24 mouse cellular contexts compared by ENCODE assay signal in the genomic region with DNA sequence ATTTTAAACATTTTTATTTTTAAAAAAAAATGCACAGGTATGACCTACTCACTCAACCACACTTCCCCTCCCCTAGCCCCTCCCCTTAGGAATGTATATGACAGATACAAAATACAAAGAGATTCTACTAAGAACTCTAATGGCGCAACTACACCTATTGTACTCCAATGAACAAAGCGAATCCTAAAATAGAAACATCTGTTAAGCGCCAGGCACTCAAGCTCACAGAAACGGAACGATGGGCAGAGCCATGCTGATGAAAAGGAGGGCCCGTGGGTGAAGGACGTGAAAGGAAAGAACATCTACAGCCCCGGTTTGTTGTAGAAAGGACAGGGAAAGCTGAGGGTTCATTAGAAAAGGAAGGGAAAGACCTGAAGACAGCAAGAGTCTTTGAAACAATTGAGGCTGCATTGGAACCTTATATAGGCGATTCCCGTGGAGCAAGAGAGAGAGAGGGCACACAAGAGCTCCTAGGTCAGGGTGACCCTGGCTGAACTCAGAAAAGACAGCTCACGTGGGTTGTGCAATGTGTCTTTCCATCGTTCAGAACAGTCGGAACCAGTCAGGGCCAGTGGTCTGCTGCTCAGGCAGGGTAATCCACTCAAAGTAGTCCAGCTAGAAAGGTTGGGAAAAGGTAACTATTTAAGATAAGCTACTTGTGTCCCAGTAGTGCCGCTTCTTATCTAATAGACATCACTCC. TPM values are rescaled to one million over a fixed set of nuclear protein-coding genes. Genes with fewer than 3 reads are reported as not detected.
A peak's percentile ranks its signal among the peaks of the same experiment; 100 is the strongest.
DNase-seq lines count a peak whose midpoint lies in the region; ATAC-seq and TF ChIP-seq lines count a peak whose summit lies in the region.
"Had no signal": no experiment of that assay in that cellular context is flagged by ENCODE, and none has a peak within 500 bp of the region (broad histone marks: within the 10 kb centered on the region; RNA-seq: fewer than 3 reads in every experiment).

No protein-coding gene starts in this region.

- TF ChIP-seq EP300 in ES-Bruce4 (IDR thresholded peaks at IDR 0.05; ENCODE audit: insufficient read depth, low read depth, low read length) = 0 out of 2 replicates have a peak, but pooled peaks have one; percentile 18

- no peak for DNase-seq in heart, postnatal 4 days
- DNase-seq in heart, embryonic 10.5 days (ENCODE audit: low spot score) = no peak
- peak; percentile 91 for DNase-seq in ZHBTc4 (ENCODE audit: low read depth, low spot score)
- no peak for DNase-seq in urinary bladder, postnatal 36 days (ENCODE audit: low spot score in 2 of 2)
- DNase-seq: adrenal gland, adult 2 months; adrenal gland, postnatal 25 days; cerebellum, adult 18-20 months; cerebellum, adult 9-11 months; cerebellum, postnatal 36 days; forebrain, postnatal 0 days; gastrocnemius, postnatal 14 days; kidney, adult 18-20 months had no signal

- H3K36me3 ChIP-seq in heart, embryonic 11.5 days (ENCODE audit: control insufficient read depth, insufficient read depth, low read length) = no peaks in the 10 kb centered on the region
- no peaks in the 10 kb centered on the region for H3K36me3 ChIP-seq in heart, embryonic 15.5 days
- no peaks in the 10 kb centered on the region for H3K36me3 ChIP-seq in heart, embryonic 10.5 days
- H3K36me3 ChIP-seq in ES-Bruce4 (ENCODE audit: control insufficient read depth, insufficient read depth, low read length, poor library complexity, severe bottlenecking) = 0 out of 2 replicates have a peak, but pooled peaks cover 2% of the 10 kb centered on the region
- H3K36me3 ChIP-seq: embryonic facial prominence, embryonic 13.5 days; intestine, embryonic 15.5 days had no signal

- H3K4me1 ChIP-seq in heart, embryonic 11.5 days (ENCODE audit: control insufficient read depth, insufficient read depth, low read length) = no peaks in the 10 kb centered on the region
- 0 out of 2 replicates have a peak, but pooled peaks cover 3% of the 10 kb centered on the region for H3K4me1 ChIP-seq in heart, embryonic 15.5 days (replicated peaks)
- peaks cover 4% of the 10 kb centered on the region; the same call in 1 of the 2 replicates for H3K4me1 ChIP-seq in heart, embryonic 10.5 days
- no peaks in the 10 kb centered on the region for H3K4me1 ChIP-seq in ES-Bruce4 (ENCODE audit: control insufficient read depth, insufficient read depth, low read length)
- H3K4me1 ChIP-seq: embryonic facial prominence, embryonic 13.5 days; forebrain, embryonic 13.5 days; intestine, embryonic 15.5 days had no signal

- no peak for TF ChIP-seq CTCF in ES-Bruce4 (IDR thresholded peaks at IDR 0.05; ENCODE audit: low read depth, low read length)

- no peak overlapping the region for H3K27ac ChIP-seq in heart, embryonic 11.5 days (ENCODE audit: low read depth, low read length)
- H3K27ac ChIP-seq in heart, embryonic 15.5 days = no peak overlapping the region
- no peak overlapping the region for H3K27ac ChIP-seq in heart, embryonic 10.5 days
- peak overlapping the region; percentile 71 for H3K27ac ChIP-seq in ES-Bruce4 (ENCODE audit: insufficient read depth, low read length)
- H3K27ac ChIP-seq: embryonic facial prominence, embryonic 13.5 days; forebrain, embryonic 13.5 days; hindbrain, embryonic 14.5 days; intestine, embryonic 15.5 days had no signal

- no peaks in the 10 kb centered on the region for H3K9me3 ChIP-seq in heart, embryonic 11.5 days (replicated peaks; ENCODE audit: control insufficient read depth, low read length)
- no peaks in the 10 kb centered on the region for H3K9me3 ChIP-seq in heart, embryonic 15.5 days (replicated peaks)
- H3K9me3 ChIP-seq in heart, embryonic 10.5 days = no peaks in the 10 kb centered on the region
- H3K9me3 ChIP-seq in ES-Bruce4 (replicated peaks; ENCODE audit: control insufficient read depth, insufficient read depth, low read length, poor library complexity, severe bottlenecking) = no peaks in the 10 kb centered on the region
- H3K9me3 ChIP-seq: embryonic facial prominence, embryonic 13.5 days; forebrain, embryonic 13.5 days; intestine, embryonic 15.5 days had no signal

- WGBS in heart, embryonic 11.5 days (ENCODE audit: insufficient replicate concordance) = 57% methylated on average over 14 of the region's 14 CpGs
- 47% methylated on average over 14 of the region's 14 CpGs for WGBS in heart, embryonic 15.5 days
- WGBS in heart, embryonic 10.5 days = 53% methylated on average over 14 of the region's 14 CpGs

- ATAC-seq in heart, embryonic 11.5 days (replicated peaks; ENCODE audit: insufficient number of reproducible peaks, low FRiP score, low TSS enrichment) = no peak
- ATAC-seq in heart, embryonic 15.5 days (replicated peaks; ENCODE audit: insufficient number of reproducible peaks, insufficient read depth, low FRiP score, low read depth) = no peak
- ATAC-seq: forebrain, embryonic 13.5 days; forebrain, postnatal 0 days; intestine, embryonic 15.5 days had no signal

- H3K4me2 ChIP-seq in heart, embryonic 11.5 days = peak overlapping the region; percentile 1; the same call in 1 of the 2 replicates
- peak overlapping the region; percentile 32 for H3K4me2 ChIP-seq in heart, embryonic 15.5 days
- H3K4me2 ChIP-seq: embryonic facial prominence, embryonic 13.5 days; forebrain, embryonic 13.5 days; hindbrain, embryonic 14.5 days; intestine, embryonic 15.5 days had no signal

- H3K9ac ChIP-seq in heart, embryonic 11.5 days (ENCODE audit: low read depth, low read length) = no peak overlapping the region
- no peak overlapping the region for H3K9ac ChIP-seq in heart, embryonic 15.5 days
- no peak overlapping the region for H3K9ac ChIP-seq in ES-Bruce4 (ENCODE audit: low read depth, poor library complexity, severe bottlenecking)
- H3K9ac ChIP-seq: embryonic facial prominence, embryonic 13.5 days; forebrain, embryonic 13.5 days; forebrain, postnatal 0 days; hindbrain, embryonic 14.5 days; intestine, embryonic 15.5 days had no signal

- no peaks in the 10 kb centered on the region for H3K27me3 ChIP-seq in heart, embryonic 11.5 days (ENCODE audit: control insufficient read depth, insufficient read depth, low read length)
- H3K27me3 ChIP-seq in heart, embryonic 15.5 days = no peaks in the 10 kb centered on the region
- no peaks in the 10 kb centered on the region for H3K27me3 ChIP-seq in heart, embryonic 10.5 days (ENCODE audit: insufficient read depth, poor library complexity, severe bottlenecking)
- H3K27me3 ChIP-seq in ES-Bruce4 (ENCODE audit: control insufficient read depth, insufficient read depth, low read length, poor library complexity, severe bottlenecking) = no peaks in the 10 kb centered on the region
- H3K27me3 ChIP-seq: embryonic facial prominence, embryonic 13.5 days; forebrain, embryonic 13.5 days; intestine, embryonic 15.5 days had no signal

- H3K4me3 ChIP-seq in heart, embryonic 11.5 days (ENCODE audit: low read depth, low read length) = no peak overlapping the region
- H3K4me3 ChIP-seq in heart, embryonic 15.5 days = no peak overlapping the region
- H3K4me3 ChIP-seq in heart, embryonic 10.5 days = no peak overlapping the region
- H3K4me3 ChIP-seq in ES-Bruce4 (ENCODE audit: low read depth, low read length) = no peak overlapping the region
- H3K4me3 ChIP-seq: embryonic facial prominence, embryonic 13.5 days; forebrain, embryonic 13.5 days; intestine, embryonic 15.5 days had no signal

- TF ChIP-seq POLR2A in ES-Bruce4 (IDR thresholded peaks at IDR 0.05; ENCODE audit: insufficient read depth, low read length) = no peak

RNA-seq across cellular contexts. Expression of gene Gabrp, which starts 27.7 kb away (rescaled TPM):
- 0.34 and 0.52 TPM in 2 replicates for polyA plus RNA-seq in heart, embryonic 11.5 days (2014; fragmentation: Nextera tagmentation; extraction: Ambion mirVana)
- not detected for total RNA-seq in heart, postnatal 4 days (2021)
- 0.09 and 0.27 TPM in 2 replicates for polyA plus RNA-seq in heart, embryonic 15.5 days (2015; fragmentation: Nextera tagmentation; extraction: Ambion mirVana)
- polyA plus RNA-seq in heart, embryonic 10.5 days (2016; fragmentation: Nextera tagmentation; extraction: Ambion mirVana) = 1.8 and 3.6 TPM in 2 replicates
- 0.18 and 0.59 TPM in 2 replicates for polyA plus RNA-seq in ES-Bruce4 (2011; ENCODE audit: insufficient read depth, insufficient read length, low read depth, missing spikeins)
- total RNA-seq: adrenal gland, adult 2 months; adrenal gland, postnatal 25 days; forebrain, postnatal 0 days; gastrocnemius, adult 18-20 months; gastrocnemius, postnatal 14 days; hematopoietic stem cell, adult 5-6 weeks; MEL had no signal
- polyA plus RNA-seq: adrenal gland, adult 2 months; C2C12; forebrain, embryonic 13.5 days; forebrain, postnatal 0 days; hindbrain, embryonic 14.5 days had no signal

RNA-seq across cellular contexts. Expression of gene Ranbp17, which starts 37.5 kb away (rescaled TPM):
- 7.5 and 9.2 TPM in 2 replicates for polyA plus RNA-seq in heart, embryonic 11.5 days (2014; fragmentation: Nextera tagmentation; extraction: Ambion mirVana)
- 1 to 10 TPM; 6.3 to 7.0 TPM for total RNA-seq in heart, postnatal 4 days (2021)
- polyA plus RNA-seq in heart, embryonic 15.5 days (2015; fragmentation: Nextera tagmentation; extraction: Ambion mirVana) = 3.1 and 4.2 TPM in 2 replicates
- 7.9 and 8.2 TPM in 2 replicates for polyA plus RNA-seq in heart, embryonic 10.5 days (2016; fragmentation: Nextera tagmentation; extraction: Ambion mirVana)
- polyA plus RNA-seq in ES-Bruce4 (2011; ENCODE audit: insufficient read depth, insufficient read length, low read depth, missing spikeins) = 51.3 and 54.8 TPM in 2 replicates
- total RNA-seq: MEL had no signal
- polyA plus RNA-seq: C2C12 had no signal

RNA-seq across cellular contexts. Expression of gene D130052B06Rik, which starts 48.1 kb away (rescaled TPM):
- polyA plus RNA-seq in heart, embryonic 11.5 days (2014; fragmentation: Nextera tagmentation; extraction: Ambion mirVana) = not detected in 2 replicates
- total RNA-seq in heart, postnatal 4 days (2021) = not detected
- not detected in 2 replicates for polyA plus RNA-seq in heart, embryonic 15.5 days (2015; fragmentation: Nextera tagmentation; extraction: Ambion mirVana)
- not detected in 2 replicates for polyA plus RNA-seq in heart, embryonic 10.5 days (2016; fragmentation: Nextera tagmentation; extraction: Ambion mirVana)
- not detected in 2 replicates for polyA plus RNA-seq in ES-Bruce4 (2011; ENCODE audit: insufficient read depth, insufficient read length, low read depth, missing spikeins)
- total RNA-seq: adrenal gland, adult 2 months; adrenal gland, postnatal 25 days; forebrain, postnatal 0 days; gastrocnemius, adult 18-20 months; gastrocnemius, postnatal 14 days; hematopoietic stem cell, adult 5-6 weeks; MEL had no signal
- polyA plus RNA-seq: adrenal gland, adult 2 months; C2C12; embryonic facial prominence, embryonic 13.5 days; forebrain, embryonic 13.5 days; forebrain, postnatal 0 days; hindbrain, embryonic 14.5 days; intestine, embryonic 15.5 days; kidney, embryonic 14.5 days had no signal
